Mouse (Mus musculus): ENCODE results near the gene Olfr194. TPM values are rescaled to one million over a fixed set of nuclear protein-coding genes. Genes with fewer than 3 reads are reported as not detected.
"Not testable (repeated sequence)": the region's sequence is repeated elsewhere in the genome, so short reads cannot be mapped to it uniquely, and the experiment has no call there.

Gene Olfr194
- not detected in 2 replicates for polyA plus RNA-seq (2012; rRNA removed)

DNA sequence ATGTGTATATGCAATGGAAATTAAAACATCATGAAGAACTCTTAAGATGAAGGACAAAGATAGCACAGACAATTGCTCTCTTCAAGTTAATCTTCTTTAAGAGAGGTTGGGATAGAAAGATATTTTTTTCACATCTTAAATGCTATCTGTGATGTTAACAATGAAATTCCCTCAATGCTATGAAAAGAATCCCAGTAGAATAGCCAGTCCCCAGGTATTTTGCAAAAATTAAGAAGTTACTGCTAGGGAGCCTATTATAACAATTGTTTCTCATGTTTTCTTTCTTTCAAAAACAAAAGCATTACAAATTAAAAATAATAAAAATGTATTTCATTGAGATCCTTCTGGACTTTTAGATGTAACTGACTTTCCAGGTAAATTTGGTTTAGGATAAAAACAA lies at the start of gene Olfr194:
Gene Olfr194 (minus strand): TSS at position 101 of the 400 bp plus-strand sequence.
- Histone ChIP-seq H3K4me3 (ENCODE audit: extremely low read depth, insufficient read depth, insufficient read length) (no peak within 1 kb of the TSS), H3K27me3 (ENCODE audit: control insufficient read depth, insufficient read depth, low read length) (no peaks in the 10 kb centered on the region), H3K36me3 (ENCODE audit: control insufficient read depth, insufficient read depth, low read length) (no peaks in the 10 kb centered on the region), H3K27ac (ENCODE audit: insufficient read depth, low read length) (no peak within 1 kb of the TSS), H3K4me1 (ENCODE audit: control insufficient read depth, insufficient read depth, insufficient read length) (no peaks in the 10 kb centered on the region)
- DNase-seq (ENCODE audit: low read depth in 1 of 2, low spot score in 2 of 2) = no peak
- TF ChIP-seq CTCF (IDR thresholded peaks at IDR 0.05; ENCODE audit: extremely low read depth, insufficient read depth, insufficient read length, insufficient replicate concordance) (no peak), POLR2A (IDR thresholded peaks at IDR 0.05; ENCODE audit: low read depth, low read length) (no peak)

DNA sequence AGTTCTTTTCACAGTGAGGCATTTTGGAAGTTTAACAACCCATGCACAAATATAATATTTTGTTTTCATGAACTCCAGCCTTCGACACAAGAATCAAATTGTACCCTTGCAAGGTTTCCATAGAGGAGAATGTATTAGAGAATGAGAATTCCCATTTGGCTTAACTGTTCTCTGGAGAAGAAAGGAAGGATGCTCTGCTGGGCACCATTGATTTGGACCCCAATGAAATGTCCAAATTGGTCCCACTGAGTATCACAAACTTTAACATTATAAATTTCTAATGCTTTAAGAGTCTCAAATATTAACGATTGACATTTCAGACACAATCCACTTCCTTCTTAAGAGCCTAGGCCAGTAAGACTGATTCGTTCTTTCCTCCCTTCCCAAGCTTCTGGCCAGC lies 49.5 kb upstream of the Olfr194 start, which contains the start of gene Olfr196:
Gene Olfr196 (minus strand): TSS at position 101 of the 400 bp plus-strand sequence.
- WGBS = 69% methylated on average over 3 of the region's 3 CpGs
- Histone ChIP-seq H3K27ac (ENCODE audit: insufficient read depth, low read length) (no peak within 1 kb of the TSS), H3K4me3 (ENCODE audit: extremely low read depth, insufficient read depth, insufficient read length) (no peak within 1 kb of the TSS), H3K4me1 (ENCODE audit: control insufficient read depth, insufficient read depth, insufficient read length) (no peaks in the 10 kb centered on the region), H3K36me3 (ENCODE audit: control insufficient read depth, insufficient read depth, low read length) (no peaks in the 10 kb centered on the region), H3K27me3 (ENCODE audit: control insufficient read depth, insufficient read depth, low read length) (no peaks in the 10 kb centered on the region)
- TF ChIP-seq CTCF (IDR thresholded peaks at IDR 0.05; ENCODE audit: extremely low read depth, insufficient read depth, insufficient read length, insufficient replicate concordance) (no peak), POLR2A (IDR thresholded peaks at IDR 0.05; ENCODE audit: low read depth, low read length) (no peak)
- DNase-seq (ENCODE audit: low read depth in 1 of 2, low spot score in 2 of 2) = no peak

DNA sequence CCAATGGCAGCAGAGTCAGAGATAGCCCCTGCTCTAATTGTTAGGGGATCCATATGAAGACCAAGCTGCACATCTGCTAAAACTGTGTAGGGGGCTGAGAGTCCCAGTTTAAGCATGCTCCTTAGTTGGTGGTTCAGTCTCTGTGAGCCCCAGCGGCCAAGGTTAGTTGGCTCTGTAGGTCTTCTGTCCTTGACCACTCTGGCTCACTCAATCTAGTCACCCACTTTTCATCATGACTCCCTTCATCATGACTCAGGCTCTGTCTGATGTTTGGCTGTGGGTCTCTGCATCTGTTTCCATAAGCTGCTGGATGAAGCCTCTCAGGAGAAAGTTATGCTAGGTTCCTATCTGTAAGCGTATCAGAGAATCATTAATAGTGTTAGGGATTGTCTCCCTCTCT lies 31.1 kb upstream of the Olfr194 start:
- Histone ChIP-seq H3K4me1 (ENCODE audit: control insufficient read depth, insufficient read depth, insufficient read length) (no peaks in the 10 kb centered on the region), H3K27ac (ENCODE audit: insufficient read depth, low read length) (no peak overlapping the region), H3K27me3 (ENCODE audit: control insufficient read depth, insufficient read depth, low read length) (no peaks in the 10 kb centered on the region), H3K4me3 (ENCODE audit: extremely low read depth, insufficient read depth, insufficient read length) (no peak overlapping the region), H3K36me3 (ENCODE audit: control insufficient read depth, insufficient read depth, low read length) (no peaks in the 10 kb centered on the region)
- TF ChIP-seq POLR2A (IDR thresholded peaks at IDR 0.05; ENCODE audit: low read depth, low read length) (no peak), CTCF (IDR thresholded peaks at IDR 0.05; ENCODE audit: extremely low read depth, insufficient read depth, insufficient read length, insufficient replicate concordance) (no peak)
- DNase-seq (ENCODE audit: low read depth in 1 of 2, low spot score in 2 of 2) = no peak
- 80% methylated on average over 2 of the region's 2 CpGs for WGBS

DNA sequence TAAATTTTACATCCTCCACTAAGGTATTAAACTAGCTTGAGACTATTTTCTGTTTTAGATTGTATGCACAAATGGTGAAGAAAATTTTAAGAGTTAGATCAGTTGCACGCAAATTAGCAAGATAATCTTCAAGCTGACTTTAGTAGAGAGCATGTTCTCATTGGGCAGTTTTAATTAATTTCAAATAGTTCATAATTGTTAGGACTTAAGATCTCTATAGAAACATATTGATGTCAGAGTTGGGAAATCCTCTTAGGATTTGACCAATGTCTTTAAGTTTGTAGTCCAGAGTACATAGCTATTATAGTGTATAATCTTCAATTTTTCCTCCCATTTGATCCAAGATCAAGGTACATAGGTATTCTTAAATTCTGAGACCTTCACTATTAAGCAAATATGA lies 25.9 kb upstream of the Olfr194 start, which contains the start of gene Olfr195:
Gene Olfr195 (plus strand): TSS at position 301 of the 400 bp plus-strand sequence.
- Histone ChIP-seq H3K36me3 (ENCODE audit: control insufficient read depth, insufficient read depth, low read length) (no peaks in the 10 kb centered on the region), H3K4me1 (ENCODE audit: control insufficient read depth, insufficient read depth, insufficient read length) (no peaks in the 10 kb centered on the region), H3K27ac (ENCODE audit: insufficient read depth, low read length) (no peak within 1 kb of the TSS), H3K27me3 (ENCODE audit: control insufficient read depth, insufficient read depth, low read length) (no peaks in the 10 kb centered on the region), H3K4me3 (ENCODE audit: extremely low read depth, insufficient read depth, insufficient read length) (no peak within 1 kb of the TSS)
- WGBS = 91% methylated on average over 1 of the region's 1 CpGs
- TF ChIP-seq POLR2A (IDR thresholded peaks at IDR 0.05; ENCODE audit: low read depth, low read length) (no peak), CTCF (IDR thresholded peaks at IDR 0.05; ENCODE audit: extremely low read depth, insufficient read depth, insufficient read length, insufficient replicate concordance) (no peak)
- DNase-seq (ENCODE audit: low read depth in 1 of 2, low spot score in 2 of 2) = no peak

DNA sequence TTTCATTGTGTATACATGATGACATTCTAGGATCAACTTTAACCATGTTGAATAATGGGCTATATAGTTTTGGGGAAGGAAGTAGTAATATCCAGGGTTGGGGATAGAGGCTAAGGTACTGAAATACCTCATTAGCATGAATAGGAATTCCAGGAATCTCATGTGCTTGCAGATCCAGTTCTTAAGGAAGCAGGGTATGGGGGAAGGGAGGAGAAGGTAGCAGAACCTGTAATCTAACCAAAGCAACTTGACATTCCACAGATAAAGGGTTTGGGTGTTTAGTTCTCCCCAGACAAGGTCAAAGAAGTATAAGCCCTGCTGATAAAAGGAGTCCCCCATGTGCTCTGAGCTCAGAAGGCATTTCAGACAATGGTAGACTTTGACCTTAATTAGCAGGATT lies 20.2 kb upstream of the Olfr194 start:
- Histone ChIP-seq H3K27ac (ENCODE audit: insufficient read depth, low read length) (no peak overlapping the region), H3K4me3 (ENCODE audit: extremely low read depth, insufficient read depth, insufficient read length) (no peak overlapping the region), H3K36me3 (ENCODE audit: control insufficient read depth, insufficient read depth, low read length) (no peaks in the 10 kb centered on the region), H3K27me3 (ENCODE audit: control insufficient read depth, insufficient read depth, low read length) (no peaks in the 10 kb centered on the region), H3K4me1 (ENCODE audit: control insufficient read depth, insufficient read depth, insufficient read length) (no peaks in the 10 kb centered on the region)
- DNase-seq (ENCODE audit: low read depth in 1 of 2, low spot score in 2 of 2) = no peak
- TF ChIP-seq CTCF (IDR thresholded peaks at IDR 0.05; ENCODE audit: extremely low read depth, insufficient read depth, insufficient read length, insufficient replicate concordance) (no peak), POLR2A (IDR thresholded peaks at IDR 0.05; ENCODE audit: low read depth, low read length) (no peak)

DNA sequence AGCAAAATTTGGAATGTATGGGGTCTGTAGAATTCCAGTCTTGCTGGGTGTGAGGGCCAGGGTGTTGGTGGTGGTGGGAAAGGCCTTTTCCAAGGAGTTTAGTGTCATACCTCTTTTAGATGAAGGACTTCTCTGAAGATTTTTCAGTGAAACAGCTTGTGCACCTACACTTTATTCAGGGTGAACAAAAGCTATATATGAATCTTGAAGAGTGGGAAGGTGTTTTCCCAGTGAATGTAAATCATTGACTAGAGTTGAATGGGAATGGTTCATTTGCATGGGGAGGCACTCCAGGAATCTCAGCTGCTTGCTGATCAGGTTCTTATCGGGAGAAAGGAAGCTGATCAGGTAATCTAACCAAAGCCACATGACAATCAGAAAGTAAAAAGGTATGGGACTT lies 9.9 kb upstream of the Olfr194 start:
- H3K4me3 ChIP-seq (ENCODE audit: extremely low read depth, insufficient read depth, insufficient read length) = no peak overlapping the region
- H3K27ac ChIP-seq (ENCODE audit: insufficient read depth, low read length) = no peak overlapping the region
- H3K4me1 ChIP-seq (ENCODE audit: control insufficient read depth, insufficient read depth, insufficient read length) = no peaks in the 10 kb centered on the region
- H3K36me3 ChIP-seq (ENCODE audit: control insufficient read depth, insufficient read depth, low read length) = no peaks in the 10 kb centered on the region
- 82% methylated on average over 1 of the region's 1 CpGs for WGBS
- H3K27me3 ChIP-seq (ENCODE audit: control insufficient read depth, insufficient read depth, low read length) = no peaks in the 10 kb centered on the region
- TF ChIP-seq CTCF (IDR thresholded peaks at IDR 0.05; ENCODE audit: extremely low read depth, insufficient read depth, insufficient read length, insufficient replicate concordance) (no peak), POLR2A (IDR thresholded peaks at IDR 0.05; ENCODE audit: low read depth, low read length) (no peak)
- DNase-seq (ENCODE audit: low read depth in 1 of 2, low spot score in 2 of 2) = no peak

DNA sequence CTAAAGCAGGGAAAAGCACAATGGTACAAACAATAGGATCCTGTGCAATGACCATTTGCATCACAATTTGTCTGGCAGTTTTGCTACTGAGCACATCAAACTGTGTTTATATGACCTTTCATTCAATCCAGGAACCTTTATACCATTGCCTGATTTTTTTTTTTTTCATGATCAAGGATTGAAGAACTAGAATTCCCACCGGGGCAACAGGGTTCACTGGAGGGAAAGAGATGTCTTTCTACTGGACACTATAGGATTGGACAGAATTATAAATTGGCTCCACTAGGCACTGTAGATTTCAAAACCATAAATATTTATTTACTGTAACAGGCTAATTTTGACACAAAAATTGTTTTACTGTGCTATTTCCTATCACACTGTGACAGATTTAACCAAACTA lies 9.1 kb downstream of the Olfr194 start, which contains the start of gene Olfr193:
Gene Olfr193 (minus strand): TSS at position 101 of the 400 bp plus-strand sequence.
- H3K27me3 ChIP-seq (ENCODE audit: control insufficient read depth, insufficient read depth, low read length) = no peaks in the 10 kb centered on the region
- no peaks in the 10 kb centered on the region for H3K4me1 ChIP-seq (ENCODE audit: control insufficient read depth, insufficient read depth, insufficient read length)
- TF ChIP-seq POLR2A (IDR thresholded peaks at IDR 0.05; ENCODE audit: low read depth, low read length) (no peak), CTCF (IDR thresholded peaks at IDR 0.05; ENCODE audit: extremely low read depth, insufficient read depth, insufficient read length, insufficient replicate concordance) (no peak)
- WGBS = 90% methylated on average over 1 of the region's 1 CpGs
- no peak for DNase-seq (ENCODE audit: low read depth in 1 of 2, low spot score in 2 of 2)
- no peak within 1 kb of the TSS for H3K27ac ChIP-seq (ENCODE audit: insufficient read depth, low read length)
- H3K36me3 ChIP-seq (ENCODE audit: control insufficient read depth, insufficient read depth, low read length) = no peaks in the 10 kb centered on the region
- H3K4me3 ChIP-seq (ENCODE audit: extremely low read depth, insufficient read depth, insufficient read length) = no peak within 1 kb of the TSS

DNA sequence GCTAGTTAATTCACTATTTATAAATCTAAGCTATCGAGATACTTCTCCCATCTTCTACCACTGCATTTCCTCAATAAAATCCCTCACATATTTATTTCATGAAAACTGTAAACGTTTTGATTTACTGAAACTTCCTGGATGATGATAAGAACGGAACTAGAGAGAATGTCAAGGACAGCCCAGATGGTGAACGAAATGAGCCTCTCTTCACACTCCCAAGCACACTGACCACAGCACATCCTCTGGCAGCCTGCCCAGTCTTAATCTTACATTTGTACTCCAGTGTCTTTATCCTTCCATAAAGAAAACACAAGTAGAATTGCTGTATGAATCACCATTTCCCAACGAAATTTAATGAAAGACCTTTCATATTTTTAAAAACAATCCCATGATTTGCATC lies 12.3 kb downstream of the Olfr194 start:
- 58% methylated on average over 5 of the region's 5 CpGs for WGBS
- not testable (repeated sequence) for H3K4me3 ChIP-seq (ENCODE audit: extremely low read depth, insufficient read depth, insufficient read length); H3K36me3 ChIP-seq (ENCODE audit: control insufficient read depth, insufficient read depth, low read length); H3K27me3 ChIP-seq (ENCODE audit: control insufficient read depth, insufficient read depth, low read length); H3K4me1 ChIP-seq (ENCODE audit: control insufficient read depth, insufficient read depth, insufficient read length); H3K27ac ChIP-seq (ENCODE audit: insufficient read depth, low read length); DNase-seq (ENCODE audit: low read depth in 1 of 2, low spot score in 2 of 2)
